Mouse (Mus musculus): ENCODE measurements around the gene Prkg1.
"Not testable (repeated sequence)": the region's sequence is repeated elsewhere in the genome, so short reads cannot be mapped to it uniquely, and the experiment has no call there.

Gene Prkg1

DNA sequence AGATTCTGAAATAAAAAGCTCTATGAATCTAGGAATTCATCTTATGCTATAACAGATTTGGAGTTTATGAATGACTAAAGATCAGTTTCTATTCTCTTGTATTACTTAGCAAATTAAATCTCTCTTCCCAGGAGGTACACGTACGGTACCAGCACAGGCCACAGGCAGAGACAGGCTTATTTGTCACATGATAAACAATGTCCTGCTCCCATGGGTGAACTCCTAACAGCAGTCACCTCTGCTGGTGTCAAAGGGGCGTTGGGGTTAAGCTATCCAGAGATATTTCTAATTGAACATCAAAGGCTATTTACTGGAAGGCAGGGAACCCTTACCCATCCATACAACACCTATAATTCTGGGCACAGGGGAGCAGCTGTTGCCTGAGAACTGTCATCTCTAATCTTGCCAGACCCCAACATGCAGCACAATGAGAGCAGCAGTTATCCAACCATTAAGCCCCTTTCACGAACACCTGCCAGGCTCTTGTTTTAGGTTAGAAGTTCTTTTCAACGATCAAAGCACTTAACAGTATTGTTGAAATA, 1122.1 kb downstream of the Prkg1 start:
- no peak for DNase-seq (ENCODE audit: low read depth, low spot score)

DNA sequence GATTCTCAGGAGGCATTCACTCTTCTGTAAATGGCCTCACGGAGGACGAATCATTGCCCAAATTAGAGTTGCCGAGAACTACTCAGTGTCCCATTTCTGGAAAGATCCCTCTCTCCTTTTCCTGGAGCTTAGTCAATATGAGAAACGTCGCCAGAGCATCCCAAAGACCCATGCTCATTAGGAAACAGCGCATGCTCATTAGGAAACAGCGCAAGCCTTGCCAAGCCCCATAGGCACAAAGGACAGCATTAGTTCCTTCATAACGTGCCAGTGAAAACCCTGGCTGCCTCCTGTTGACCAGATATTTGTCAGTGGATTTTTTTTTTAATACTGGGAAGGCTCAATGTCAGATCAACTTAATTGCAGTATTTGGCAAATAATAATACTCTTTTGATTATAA, 1127.4 kb downstream of the Prkg1 start:
- DNase-seq (ENCODE audit: low read depth, low spot score), result no peak

- no peak for DNase-seq (ENCODE audit: low read depth, low spot score)
These were observed 1133.8 kb downstream of the Prkg1 start for GRCm38 (mm10) chr19:30631051-30631450.

DNA sequence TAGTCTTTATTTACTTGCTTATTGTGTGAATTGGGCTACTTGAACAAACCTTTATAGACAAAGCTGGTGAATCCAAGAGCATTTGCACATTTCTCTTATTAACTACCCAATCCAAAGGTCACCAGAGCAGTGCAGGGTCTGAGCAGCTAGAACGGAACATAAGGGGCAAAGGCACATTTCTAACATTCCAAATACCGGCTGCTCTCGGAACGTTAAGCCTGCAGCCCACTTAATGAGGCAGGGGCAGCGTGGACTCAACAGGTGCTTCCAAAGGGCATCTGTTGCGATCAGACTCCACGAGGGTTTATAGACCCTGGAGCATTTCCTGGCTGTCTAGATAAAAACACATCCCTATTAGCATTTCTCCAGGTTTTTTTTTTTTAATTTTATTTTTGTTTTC, 1138.8 kb downstream of the Prkg1 start:
- no peak for DNase-seq (ENCODE audit: low read depth, low spot score)

- DNase-seq (ENCODE audit: low read depth, low spot score), result no peak
These were observed 1139.4 kb downstream of the Prkg1 start for GRCm38 (mm10) chr19:30625391-30625790.

GRCm38 (mm10) chr19:30623620-30624019, 1141.2 kb downstream of the Prkg1 start:
- DNase-seq (ENCODE audit: low read depth, low spot score), result no peak

DNA sequence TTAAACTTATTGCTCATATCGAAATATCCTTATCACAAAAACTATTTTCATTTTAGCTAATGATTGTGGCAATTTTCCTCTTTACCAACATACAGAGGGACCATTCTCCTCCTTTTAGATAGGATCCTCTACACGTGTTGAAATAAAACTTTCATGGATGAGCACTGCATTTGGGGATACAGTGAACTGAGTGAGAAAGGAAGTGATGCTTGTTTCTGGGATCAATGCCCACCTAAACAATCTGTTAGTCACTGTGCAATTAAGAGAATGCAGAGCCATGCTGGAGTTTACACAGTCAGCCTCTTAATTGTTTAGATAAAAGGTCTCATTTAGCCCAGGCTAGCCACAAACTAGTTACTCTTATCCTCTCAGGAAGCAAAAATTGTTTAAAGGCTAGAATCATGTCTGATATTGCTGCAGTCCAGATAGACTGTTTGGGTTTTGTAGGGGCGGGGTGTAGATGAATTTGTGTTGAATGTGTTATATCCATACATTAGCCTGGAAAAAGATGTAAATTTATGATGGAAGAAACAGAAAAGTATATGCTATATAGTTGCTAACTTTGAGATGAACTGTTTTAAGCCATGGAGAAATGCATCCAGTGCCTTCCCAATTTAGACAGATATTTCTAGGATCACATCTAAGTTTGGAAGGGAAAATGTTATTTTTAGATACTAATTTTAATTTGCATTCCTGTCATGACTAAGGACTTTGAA, 1151.5 kb downstream of the Prkg1 start:
- DNase-seq (ENCODE audit: low read depth, low spot score), result no peak

DNA sequence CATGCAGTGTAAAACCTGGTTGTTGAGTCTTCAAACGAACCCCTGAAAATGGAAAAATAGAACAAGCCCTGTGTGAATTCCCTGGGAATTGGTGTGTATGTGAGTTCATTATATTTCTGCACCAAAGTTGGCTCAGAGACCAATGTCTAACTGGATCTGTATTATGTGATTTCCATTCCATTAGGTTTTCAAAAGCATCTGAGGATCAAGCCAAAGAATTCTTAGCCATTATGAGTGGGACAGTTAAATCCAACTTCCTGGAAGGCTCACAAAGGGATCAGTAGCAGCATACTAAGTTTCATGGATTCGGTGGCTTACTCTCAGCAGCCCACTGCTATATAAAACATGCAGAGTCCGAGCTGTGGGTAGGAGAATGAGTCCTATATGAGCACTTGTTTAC, 1178.5 kb downstream of the Prkg1 start:
- no peak for DNase-seq (ENCODE audit: low read depth, low spot score)

GRCm38 (mm10) chr19:30564516-30564915, 1200.3 kb downstream of the Prkg1 start:
- DNase-seq (ENCODE audit: low read depth, low spot score), result no peak

- DNase-seq (ENCODE audit: low read depth, low spot score), result no peak
These were observed 1201.0 kb downstream of the Prkg1 start for GRCm38 (mm10) chr19:30563876-30564275.

DNA sequence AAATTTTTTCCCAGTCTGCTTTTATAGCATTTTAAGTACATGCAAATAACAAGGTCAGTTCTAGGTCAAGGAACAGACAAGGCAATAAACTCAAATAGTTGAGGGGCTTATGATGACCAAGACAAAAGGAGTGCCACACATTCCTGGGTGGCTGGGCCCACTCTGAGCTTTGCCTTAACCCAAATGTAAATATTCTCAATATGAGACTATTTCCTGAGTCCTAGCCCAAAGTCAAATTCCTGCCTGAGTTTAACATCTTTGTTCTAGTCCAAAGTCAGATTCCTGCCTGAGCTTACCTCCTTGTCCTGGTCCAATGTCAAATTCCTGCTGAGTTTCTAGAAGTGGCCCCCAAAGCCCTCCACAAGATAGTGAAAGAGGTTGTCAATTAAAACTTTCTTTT, 1206.8 kb downstream of the Prkg1 start:
- no peak for DNase-seq (ENCODE audit: low read depth, low spot score)

DNA sequence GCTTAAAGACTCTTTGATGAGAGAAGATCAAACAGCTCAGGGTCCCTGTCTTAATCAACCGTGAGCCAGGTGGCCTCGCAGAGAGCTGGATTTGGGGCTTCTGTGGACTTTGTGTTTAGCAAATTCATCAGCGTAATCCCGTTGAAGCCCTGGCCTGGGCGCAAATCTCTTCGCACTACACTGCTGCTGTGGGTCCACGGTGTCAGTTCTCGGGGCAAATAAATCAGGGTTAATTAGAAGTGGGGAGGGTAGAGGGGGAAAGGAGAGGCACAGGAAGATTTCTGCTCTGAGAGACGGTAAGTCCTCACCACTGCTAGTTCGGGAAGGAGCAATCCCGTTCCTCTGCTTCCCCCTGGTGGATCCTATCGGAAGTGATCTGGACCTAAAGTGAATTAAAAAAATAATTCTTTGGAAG, 1210.4 kb downstream of the Prkg1 start:
- DNase-seq (ENCODE audit: low read depth, low spot score), result peak; percentile 6

DNA sequence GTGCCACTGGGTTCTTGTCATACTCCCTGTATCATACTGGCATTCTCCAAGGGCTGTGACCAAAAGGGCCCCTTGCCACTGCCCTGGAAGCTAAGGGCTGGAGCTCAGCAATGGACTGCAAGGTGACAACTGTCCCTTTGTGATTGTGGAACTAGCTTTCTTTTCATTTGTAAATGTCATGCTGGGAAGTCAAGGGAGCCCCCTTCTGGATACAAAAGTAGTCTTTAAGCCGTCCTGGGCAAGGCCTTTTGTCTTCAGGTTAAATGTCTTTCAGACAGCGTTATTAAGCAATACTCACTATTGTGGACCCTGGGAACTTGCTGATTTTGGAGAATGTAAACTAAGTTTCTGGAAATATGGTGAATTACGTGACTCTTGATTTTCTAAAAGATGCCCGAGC, 1211.1 kb downstream of the Prkg1 start:
- DNase-seq (ENCODE audit: low read depth, low spot score), result no peak

GRCm38 (mm10) chr19:30552260-30552659, 1212.6 kb downstream of the Prkg1 start:
- DNase-seq (ENCODE audit: low read depth, low spot score), result no peak

- no peak for DNase-seq (ENCODE audit: low read depth, low spot score)
These were observed 1214.8 kb downstream of the Prkg1 start for GRCm38 (mm10) chr19:30549854-30550647.

- no peak for DNase-seq (ENCODE audit: low read depth, low spot score)
These were observed 1215.6 kb downstream of the Prkg1 start, which contains the start of gene Dkk1 for GRCm38 (mm10) chr19:30549044-30549853. Gene Dkk1 (minus strand): TSS chr19:30549665.

GRCm38 (mm10) chr19:30548411-30549043, 1216.3 kb downstream of the Prkg1 start:
- DNase-seq (ENCODE audit: low read depth, low spot score), result no peak

DNA sequence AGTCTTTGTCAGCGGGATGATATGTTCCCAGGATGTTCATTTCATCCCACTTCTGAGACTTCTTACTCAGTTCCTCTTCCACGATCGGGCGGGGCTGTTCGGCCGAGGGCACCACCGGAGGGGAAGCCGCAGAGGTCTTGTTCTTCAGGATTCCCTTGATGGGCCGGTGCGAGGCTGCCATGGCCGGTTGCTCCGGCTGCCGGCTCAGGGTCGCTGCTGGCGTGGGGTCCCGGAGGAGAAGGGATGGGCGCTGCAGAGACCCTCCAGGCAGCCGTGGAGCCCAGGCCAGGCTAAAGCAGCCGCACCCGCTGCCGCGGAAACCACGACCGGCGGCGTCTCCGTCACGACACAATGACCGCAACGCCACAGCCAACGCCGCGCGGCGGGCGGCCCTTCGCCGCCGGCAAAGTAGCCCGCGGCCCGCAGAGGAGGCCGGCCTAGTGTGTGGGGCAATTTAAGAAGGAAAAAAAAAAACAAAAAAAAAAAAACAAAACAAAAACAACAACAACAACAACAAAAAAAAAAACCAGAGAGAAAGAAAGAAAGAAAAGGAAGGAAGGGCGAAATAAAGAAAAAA, 1225.4 kb downstream of the Prkg1 start:
- DNase-seq (ENCODE audit: low read depth, low spot score), result not testable (repeated sequence)

DNA sequence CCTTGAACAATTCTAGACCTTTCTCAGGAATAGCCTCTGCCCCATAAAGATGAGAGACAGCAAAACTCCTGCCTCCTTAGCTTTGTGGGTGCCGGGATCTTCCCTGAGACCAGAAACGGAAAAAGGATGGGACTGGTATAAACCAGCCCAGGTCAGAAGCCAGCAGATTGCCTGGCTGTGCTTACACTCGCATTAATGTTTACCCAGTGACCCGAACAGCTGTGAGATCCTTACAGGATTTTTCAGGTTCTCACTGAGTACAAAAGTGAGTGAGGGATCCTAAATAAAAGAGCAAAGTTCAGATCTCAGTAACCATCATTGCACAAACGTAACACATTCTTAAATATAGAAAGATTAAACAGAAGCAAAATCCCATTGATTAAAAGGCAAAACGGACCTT, 1248.1 kb downstream of the Prkg1 start:
- no peak for DNase-seq (ENCODE audit: low read depth, low spot score)

All from A20 (cell line).